ENCODE assay signal across 8 mouse cellular contexts in genomic region chr19:4511116-4511841, GRCm38 (mm10). TPM values are rescaled to one million over a fixed set of nuclear protein-coding genes. Genes with fewer than 3 reads are reported as not detected.
DNase-seq lines count a peak whose midpoint lies in the region; ATAC-seq lines count a peak whose summit lies in the region.

No protein-coding gene starts in this region.

- H3K4me3 ChIP-seq in forebrain, embryonic 11.5 days (ENCODE audit: low read depth, low read length): peak overlapping the region; percentile 67
- peak overlapping the region; percentile 83 for H3K4me3 ChIP-seq in liver, embryonic 12.5 days

- H3K4me2 ChIP-seq in forebrain, embryonic 11.5 days (ENCODE audit: low read depth, low read length, severe bottlenecking): peak overlapping the region; percentile 73
- H3K4me2 ChIP-seq in liver, embryonic 12.5 days: peak overlapping the region; percentile 93

- no peak for ATAC-seq in forebrain, embryonic 11.5 days (replicated peaks; ENCODE audit: low FRiP score)
- ATAC-seq in liver, embryonic 12.5 days: no peak
- no peak for ATAC-seq in CD4-positive, CD25-positive, alpha-beta regulatory T cell, adult 4 months

- no peaks in the 10 kb centered on the region for H3K27me3 ChIP-seq in forebrain, embryonic 11.5 days (ENCODE audit: control insufficient read depth, insufficient read depth, low read length)
- peaks cover 25% of the 10 kb centered on the region for H3K27me3 ChIP-seq in liver, embryonic 12.5 days (replicated peaks)

- peak overlapping the region; percentile 52; the same call in 1 of the 2 replicates for H3K9ac ChIP-seq in forebrain, embryonic 11.5 days (ENCODE audit: low read length)
- H3K9ac ChIP-seq in liver, embryonic 12.5 days: peak overlapping the region; percentile 80

- 0 out of 2 replicates have a peak, but pooled peaks cover 4% of the 10 kb centered on the region for H3K4me1 ChIP-seq in forebrain, embryonic 11.5 days (replicated peaks; ENCODE audit: control insufficient read depth, insufficient read depth, low read length)
- peaks cover 28% of the 10 kb centered on the region for H3K4me1 ChIP-seq in liver, embryonic 12.5 days

- H3K27ac ChIP-seq in forebrain, embryonic 11.5 days (ENCODE audit: low read depth, low read length): no peak overlapping the region
- no peak overlapping the region for H3K27ac ChIP-seq in liver, embryonic 12.5 days

- no peaks in the 10 kb centered on the region for H3K36me3 ChIP-seq in forebrain, embryonic 11.5 days (ENCODE audit: control insufficient read depth, insufficient read depth, low read length)
- H3K36me3 ChIP-seq in liver, embryonic 12.5 days: no peaks in the 10 kb centered on the region; the same call in 1 of the 2 replicates

- WGBS in forebrain, embryonic 11.5 days: 8% methylated on average over 13 of the region's 13 CpGs
- 10% methylated on average over 13 of the region's 13 CpGs for WGBS in liver, embryonic 12.5 days (ENCODE audit: insufficient replicate concordance)

- DNase-seq in cerebellum, adult 9-10 months: peak; percentile 34
- no peak for DNase-seq in cerebellum, postnatal 4 days (ENCODE audit: low spot score in 2 of 2)
- DNase-seq in 3T3-L1 (ENCODE audit: low read depth, low spot score): peak; percentile 23
- no peak for DNase-seq in forebrain, embryonic 11.5 days (ENCODE audit: low spot score)
- DNase-seq in MN1 (ENCODE audit: low spot score): no peak
- no peak for DNase-seq in left cerebral cortex, adult 18-20 months (ENCODE audit: low spot score in 2 of 2)

- no peaks in the 10 kb centered on the region for H3K9me3 ChIP-seq in forebrain, embryonic 11.5 days (ENCODE audit: control insufficient read depth, low read length)
- H3K9me3 ChIP-seq in liver, embryonic 12.5 days (replicated peaks): no peaks in the 10 kb centered on the region

RNA-seq across cellular contexts. Expression of gene Pcx, which starts 1.0 kb away (rescaled TPM):
- polyA plus RNA-seq in forebrain, embryonic 11.5 days (2014; fragmentation: Nextera tagmentation; extraction: Ambion mirVana): 18.5 and 19.3 TPM in 2 replicates
- 34.3 and 34.8 TPM in 2 replicates for polyA plus RNA-seq in liver, embryonic 12.5 days (2016; fragmentation: Nextera tagmentation; extraction: Ambion mirVana)
- total RNA-seq in left cerebral cortex, adult 18-20 months (2021): 10 to 100 TPM; 68.0 to 79.3 TPM
- 1 to 10 TPM in 1 of 2 experiments, under 1 TPM in 1; 0.73 to 3.6 TPM for polyA plus RNA-seq in CD4-positive, CD25-positive, alpha-beta regulatory T cell, adult 4 months (2017; shearing (Covaris generic))

RNA-seq across cellular contexts. Expression of gene 2010003K11Rik, which starts 12.9 kb away (rescaled TPM):
- not detected in 2 replicates for polyA plus RNA-seq in forebrain, embryonic 11.5 days (2014; fragmentation: Nextera tagmentation; extraction: Ambion mirVana)
- polyA plus RNA-seq in liver, embryonic 12.5 days (2016; fragmentation: Nextera tagmentation; extraction: Ambion mirVana): not detected in 2 replicates
- not detected for total RNA-seq in left cerebral cortex, adult 18-20 months (2021)
- polyA plus RNA-seq in CD4-positive, CD25-positive, alpha-beta regulatory T cell, adult 4 months (2017; shearing (Covaris generic)): not detected

RNA-seq across cellular contexts. Expression of gene Syt12, which starts 34.0 kb away (rescaled TPM):
- polyA plus RNA-seq in forebrain, embryonic 11.5 days (2014; fragmentation: Nextera tagmentation; extraction: Ambion mirVana): 1.1 and 1.7 TPM in 2 replicates
- 0.35 and 0.42 TPM in 2 replicates for polyA plus RNA-seq in liver, embryonic 12.5 days (2016; fragmentation: Nextera tagmentation; extraction: Ambion mirVana)
- total RNA-seq in left cerebral cortex, adult 18-20 months (2021): 10 to 100 TPM; 38.2 to 55.8 TPM
- not detected for polyA plus RNA-seq in CD4-positive, CD25-positive, alpha-beta regulatory T cell, adult 4 months (2017; shearing (Covaris generic))

Comparison
In these comparisons a context has a peak if more than half of its experiments do, and no peak if none do; other contexts are left out.
1. DNase-seq: peak in cerebellum, adult 9-10 months (single experiment) and 3T3-L1 (single experiment); none in cerebellum, postnatal 4 days (0 of 2), forebrain, embryonic 11.5 days (single experiment), MN1 (single experiment) and left cerebral cortex, adult 18-20 months (0 of 2).